Comparison of ENCODE assay signal across 21 mouse cellular contexts in the genomic region with DNA sequence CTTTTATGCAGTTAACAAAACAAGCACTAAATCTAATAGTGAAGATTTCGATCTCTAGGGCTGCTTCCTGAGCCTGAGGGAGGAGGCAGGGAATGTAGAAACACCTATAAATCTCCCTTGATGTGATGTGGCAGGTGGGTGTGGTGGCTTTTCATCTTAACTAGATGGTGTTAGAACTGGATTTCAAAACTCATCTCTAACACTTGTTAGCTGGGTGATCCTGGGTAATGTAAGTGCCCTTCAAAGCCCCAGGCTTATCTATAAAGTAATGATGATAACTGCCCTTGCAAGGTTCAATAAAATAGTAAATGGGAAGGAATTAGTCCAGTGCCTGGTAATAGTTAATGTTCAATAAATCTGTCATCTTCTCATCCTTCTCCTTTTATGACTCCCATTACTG.
"Had no signal": no experiment of that assay in that cellular context is flagged by ENCODE, and none has a peak within 500 bp of the region (broad histone marks: within the 10 kb centered on the region; RNA-seq: fewer than 3 reads in every experiment).

No protein-coding gene starts in this region.

- H3K4me2 ChIP-seq: heart, embryonic 11.5 days; heart, embryonic 13.5 days; heart, embryonic 15.5 days; hindbrain, embryonic 13.5 days; hindbrain, embryonic 15.5 days; limb, embryonic 12.5 days; limb, embryonic 15.5 days; liver, embryonic 12.5 days had no signal

- H3K27ac ChIP-seq: heart, adult 2 months; heart, embryonic 13.5 days; heart, embryonic 15.5 days; hindbrain, embryonic 13.5 days; hindbrain, embryonic 15.5 days; hindbrain, postnatal 0 days; layer of hippocampus, adult 2 months; limb, embryonic 12.5 days; limb, embryonic 15.5 days; liver, embryonic 12.5 days; liver, embryonic 14.5 days had no signal

- H3K4me1 ChIP-seq: heart, embryonic 15.5 days; hindbrain, embryonic 13.5 days; hindbrain, embryonic 15.5 days; limb, embryonic 12.5 days; limb, embryonic 15.5 days; liver, embryonic 12.5 days had no signal

- H3K9ac ChIP-seq: heart, embryonic 13.5 days; heart, embryonic 15.5 days; hindbrain, embryonic 13.5 days; hindbrain, embryonic 15.5 days; limb, embryonic 12.5 days; limb, embryonic 15.5 days; liver, embryonic 12.5 days; liver, embryonic 14.5 days had no signal

- H3K4me3 ChIP-seq: heart, adult 2 months; heart, embryonic 13.5 days; heart, embryonic 15.5 days; hindbrain, embryonic 13.5 days; hindbrain, embryonic 15.5 days; layer of hippocampus, adult 2 months; limb, embryonic 12.5 days; limb, embryonic 15.5 days; liver, embryonic 12.5 days had no signal

- H3K27me3 ChIP-seq: heart, embryonic 13.5 days; heart, embryonic 15.5 days; hindbrain, embryonic 13.5 days; hindbrain, embryonic 15.5 days; limb, embryonic 12.5 days; liver, embryonic 12.5 days had no signal

- H3K36me3 ChIP-seq: heart, embryonic 13.5 days; heart, embryonic 15.5 days; hindbrain, embryonic 13.5 days; hindbrain, embryonic 15.5 days; limb, embryonic 12.5 days; limb, embryonic 15.5 days; liver, embryonic 12.5 days had no signal

- ATAC-seq: hindbrain, postnatal 0 days; liver, embryonic 12.5 days had no signal

- H3K9me3 ChIP-seq: heart, embryonic 13.5 days; hindbrain, embryonic 13.5 days; hindbrain, embryonic 15.5 days; limb, embryonic 12.5 days; limb, embryonic 15.5 days; liver, embryonic 12.5 days had no signal

- DNase-seq: gastrocnemius, postnatal 14 days; gastrocnemius, postnatal 36 days; heart, adult 2 months; heart, postnatal 14 days; heart, postnatal 36 days; kidney, adult 18-20 months; kidney, adult 9 months; kidney, postnatal 10 days; kidney, postnatal 25 days; left cerebral cortex, postnatal 4 days had no signal
